Mouse (Mus musculus) layer of hippocampus, adult 9-10 months (tissue): Measurements from ENCODE around the gene Nabp1.

Experiments used
- DNase-seq: peaks from one replicate; pipeline ENCODE4 v3.0.0; 2022; ENCODE audit warnings: low spot score

Gene Nabp1

DNA sequence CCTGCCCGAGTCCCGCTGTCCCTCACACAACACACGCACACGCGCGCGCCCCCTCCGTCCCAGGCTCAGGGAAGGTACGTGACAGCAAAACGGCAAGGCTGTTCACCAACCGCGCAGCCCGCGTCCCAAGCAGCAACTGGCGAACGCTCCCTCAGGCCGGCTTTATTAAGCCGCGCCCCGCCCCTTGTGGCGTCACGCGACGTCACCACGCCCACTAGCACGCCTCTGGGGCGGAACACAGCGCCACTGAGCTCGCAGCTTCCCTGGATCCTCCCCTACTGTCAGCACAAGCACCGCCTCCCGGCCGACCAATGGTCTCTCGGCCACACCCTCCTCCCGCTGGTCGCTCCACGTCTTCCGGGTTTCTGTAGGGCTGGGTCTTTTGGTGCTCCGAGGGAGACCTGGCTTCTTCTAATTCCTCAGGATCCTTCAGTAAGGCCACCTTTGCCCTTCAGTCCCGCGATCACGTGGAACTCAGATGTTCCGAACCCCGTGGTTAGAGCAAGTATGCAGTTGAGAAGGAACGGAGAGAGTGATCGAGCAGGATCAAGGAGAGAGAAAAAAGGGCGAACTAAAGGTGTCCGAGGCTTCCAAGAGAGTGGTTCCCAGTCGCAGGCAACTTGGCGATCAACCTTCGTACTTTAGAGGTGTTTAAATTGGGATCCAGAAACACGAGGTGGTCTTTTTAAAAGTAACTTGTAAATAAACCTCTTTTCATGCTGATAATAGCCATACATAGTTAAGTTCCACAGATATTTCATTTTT is at the start of gene Nabp1:
Gene Nabp1, minus strand, starts transcription at position 164 of the 765 bp plus-strand sequence.
- peak; percentile 92 for DNase-seq

DNA sequence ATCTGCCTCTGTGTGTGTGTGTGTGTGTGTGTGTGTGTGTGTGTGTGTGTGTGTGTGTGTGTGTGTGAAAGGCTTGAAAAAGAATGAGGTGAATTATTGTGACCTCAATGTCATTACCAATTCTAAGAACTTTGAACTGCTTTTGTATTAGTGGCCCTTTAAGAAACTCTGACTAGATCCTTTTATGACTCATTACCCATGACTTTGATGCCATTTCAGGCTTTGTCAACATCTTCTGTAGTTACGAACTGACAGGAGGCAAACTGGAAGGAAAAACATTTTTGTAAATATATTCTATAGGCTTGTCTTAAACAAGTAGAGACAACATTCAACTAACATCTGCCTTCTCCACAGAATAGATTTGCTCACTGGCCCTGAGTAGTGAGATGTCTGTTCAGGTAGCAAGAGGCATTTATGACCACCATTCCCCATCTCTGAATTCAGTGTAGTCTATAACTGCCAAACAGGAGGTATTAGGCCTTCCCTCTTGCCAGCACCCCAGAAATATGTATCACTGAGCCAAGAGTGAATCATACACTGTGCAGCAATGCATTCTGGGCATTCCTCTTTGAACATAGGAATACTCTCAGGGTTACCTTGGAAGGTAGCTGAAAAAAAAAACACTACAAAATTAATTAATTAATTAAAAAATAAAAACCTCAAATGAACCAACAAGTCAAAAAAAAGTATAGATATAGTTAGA is 47.5 kb upstream of the Nabp1 start:
- DNase-seq = no peak

DNA sequence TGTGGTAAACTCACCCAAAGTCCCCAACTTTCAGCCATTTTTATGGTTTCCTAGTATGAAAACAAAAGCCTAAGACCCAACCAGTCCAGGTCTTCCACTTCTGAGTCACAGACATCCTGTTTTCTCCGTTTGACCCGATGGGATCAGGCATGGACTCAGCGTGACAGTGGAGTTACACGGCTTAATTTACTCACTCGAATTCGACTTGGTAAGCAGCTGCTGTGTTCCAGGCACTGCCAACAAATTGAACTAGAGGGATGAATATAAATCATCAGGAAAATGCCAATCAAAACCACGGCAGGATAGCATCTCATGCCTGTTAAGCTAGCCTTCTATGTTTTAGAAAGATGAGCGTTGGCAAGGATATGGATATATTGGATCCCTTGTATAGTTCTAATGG is 43.4 kb upstream of the Nabp1 start:
- DNase-seq = no peak

DNA sequence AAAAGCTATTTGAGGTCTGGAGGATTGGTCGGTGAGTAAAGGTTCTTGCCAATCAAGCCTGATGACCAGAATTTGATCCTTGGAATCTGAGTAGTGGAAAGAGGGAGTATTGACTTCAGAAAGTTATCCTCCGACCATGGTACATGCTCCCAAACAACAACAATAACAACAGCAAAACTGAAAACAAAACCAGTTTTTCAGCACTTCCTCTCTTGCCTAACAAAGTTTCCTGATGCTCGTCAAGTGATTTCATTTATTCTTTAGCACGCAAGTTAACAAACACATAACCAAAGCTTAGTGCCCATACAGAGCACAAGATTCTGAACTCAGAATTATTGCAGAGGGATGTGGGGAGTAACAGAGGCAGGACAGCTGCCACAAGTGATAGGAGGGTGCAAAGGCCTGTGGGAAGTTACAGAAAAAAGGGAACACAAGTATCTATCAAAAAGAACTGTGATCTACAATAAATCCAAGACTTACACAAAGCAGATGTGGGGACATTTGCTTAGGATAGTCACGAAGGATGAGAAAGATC is 42.1 kb upstream of the Nabp1 start:
- no peak for DNase-seq

DNA sequence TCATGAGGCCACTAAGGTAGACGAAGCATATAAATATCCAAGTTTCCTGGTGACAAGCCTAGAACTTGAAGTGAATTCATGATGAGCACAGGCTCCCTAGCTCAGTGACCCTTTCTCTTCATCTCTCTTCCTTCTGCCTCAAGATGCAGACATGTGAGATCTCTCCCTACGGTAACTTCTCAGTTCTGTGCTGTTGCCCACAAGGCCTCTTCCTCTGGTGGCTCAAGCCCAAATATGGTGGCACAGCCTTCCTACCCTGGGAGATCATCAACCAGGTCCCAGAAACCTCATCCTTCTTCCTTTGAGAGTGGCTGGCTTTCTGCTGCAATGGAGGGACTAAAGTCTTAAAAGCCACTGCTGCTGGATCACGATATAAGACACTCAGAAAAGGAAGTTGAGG is 40.9 kb upstream of the Nabp1 start:
- DNase-seq = no peak

DNA sequence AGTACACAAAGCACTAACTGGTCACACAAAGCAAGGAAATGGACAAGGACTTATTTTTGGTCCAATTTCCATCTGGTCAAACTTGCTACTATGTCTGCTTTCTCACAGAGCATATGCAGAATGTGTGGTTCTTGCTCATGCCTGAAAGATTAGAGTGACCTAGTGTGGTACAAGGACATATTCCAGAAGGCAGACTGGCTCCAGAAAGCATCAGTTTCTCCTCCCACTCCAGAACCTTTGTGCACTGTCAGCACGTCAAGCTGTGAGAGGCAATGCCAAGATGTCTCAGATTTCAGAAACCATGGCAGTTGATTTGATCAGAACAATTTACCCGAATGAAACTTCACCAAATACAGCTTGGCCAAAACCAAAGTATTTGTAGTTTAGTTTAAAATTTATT is 37.4 kb upstream of the Nabp1 start:
- no peak for DNase-seq

DNA sequence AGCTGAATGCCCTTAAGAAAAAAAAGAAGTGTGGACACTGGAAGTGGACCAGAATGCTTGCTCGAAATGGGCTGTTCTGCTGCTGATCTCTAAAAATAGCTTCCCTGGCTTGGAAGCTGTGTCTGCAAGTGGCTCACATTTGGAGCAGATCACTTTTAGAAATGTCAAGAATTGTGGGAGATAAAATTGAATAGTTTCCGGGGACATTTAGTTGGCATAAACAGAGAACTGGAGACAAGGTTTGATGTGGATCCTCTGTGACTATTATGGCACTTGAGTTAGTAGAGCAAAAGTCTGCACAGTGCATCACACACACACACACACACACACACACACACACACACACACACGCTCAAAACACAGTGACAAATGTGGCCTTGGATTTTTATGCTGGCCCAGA is 36.8 kb upstream of the Nabp1 start:
- no peak for DNase-seq

DNA sequence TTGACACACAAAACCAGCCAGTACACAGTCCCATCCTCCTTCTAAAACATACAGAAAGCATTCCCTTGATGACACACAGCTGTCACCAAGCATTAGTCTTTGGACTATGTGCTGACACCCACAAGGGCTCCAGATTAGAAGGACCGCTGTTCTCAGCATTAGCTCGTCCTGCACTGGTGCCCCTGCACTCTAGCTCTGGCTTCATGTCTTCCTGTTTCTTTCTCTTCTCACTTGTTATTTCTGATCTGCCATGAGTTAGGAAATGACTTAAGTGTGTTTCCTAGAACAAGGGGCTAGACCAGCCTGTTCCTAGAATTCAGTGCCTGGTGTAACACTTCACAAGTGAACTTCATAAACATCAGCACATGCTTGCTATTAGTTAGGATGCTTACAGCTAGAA is 36.2 kb upstream of the Nabp1 start:
- DNase-seq = no peak

DNA sequence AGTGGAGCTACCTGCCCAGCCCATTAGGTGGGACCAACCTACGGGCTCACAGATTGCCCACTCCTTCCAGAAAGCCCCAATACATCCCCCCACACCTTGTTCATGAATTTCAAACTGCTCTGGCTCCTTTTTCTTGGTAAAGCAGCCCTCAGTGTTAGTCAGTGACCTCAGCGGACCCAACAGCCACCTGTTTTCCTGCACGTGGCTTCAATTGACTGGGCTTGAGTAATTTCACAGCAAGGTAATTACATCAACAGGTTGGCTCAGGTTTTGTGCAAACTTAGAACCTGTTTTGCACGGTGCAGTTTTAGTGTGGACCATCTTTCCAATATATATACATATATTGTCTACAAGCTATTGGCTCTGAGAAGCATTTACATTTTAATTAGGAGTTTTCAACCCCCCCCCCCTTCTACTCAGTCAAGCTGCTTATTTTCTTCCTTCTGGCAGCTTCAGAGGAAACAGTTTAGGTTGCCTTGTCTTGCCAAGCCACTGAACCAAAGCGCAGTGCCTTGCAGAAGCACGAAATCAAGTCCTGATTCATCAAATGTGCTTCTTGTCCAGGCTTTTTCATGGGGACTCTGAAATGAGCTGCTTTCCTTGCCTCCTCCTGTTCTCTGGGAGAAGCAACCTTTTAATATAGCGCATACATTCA is 35.0 kb upstream of the Nabp1 start:
- no peak for DNase-seq

DNA sequence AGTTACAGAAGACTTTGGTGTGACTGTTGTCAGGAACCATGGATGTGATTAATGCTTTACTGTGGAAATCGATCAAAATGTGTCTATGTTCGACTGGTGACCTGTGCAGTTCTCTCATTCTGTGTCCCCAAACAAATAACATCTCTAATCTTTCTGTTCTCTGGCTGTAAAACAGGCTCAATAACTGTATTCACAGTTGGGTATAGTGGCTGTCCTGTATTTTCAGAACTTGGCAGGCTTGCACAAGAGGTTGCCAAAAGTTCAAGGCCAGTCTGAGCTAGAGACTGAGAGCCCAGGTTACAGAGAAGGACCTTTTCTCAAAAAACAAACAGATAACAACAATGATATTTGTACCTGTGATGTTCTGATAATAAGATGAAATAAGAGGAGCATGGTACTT is 34.1 kb upstream of the Nabp1 start:
- no peak for DNase-seq

DNA sequence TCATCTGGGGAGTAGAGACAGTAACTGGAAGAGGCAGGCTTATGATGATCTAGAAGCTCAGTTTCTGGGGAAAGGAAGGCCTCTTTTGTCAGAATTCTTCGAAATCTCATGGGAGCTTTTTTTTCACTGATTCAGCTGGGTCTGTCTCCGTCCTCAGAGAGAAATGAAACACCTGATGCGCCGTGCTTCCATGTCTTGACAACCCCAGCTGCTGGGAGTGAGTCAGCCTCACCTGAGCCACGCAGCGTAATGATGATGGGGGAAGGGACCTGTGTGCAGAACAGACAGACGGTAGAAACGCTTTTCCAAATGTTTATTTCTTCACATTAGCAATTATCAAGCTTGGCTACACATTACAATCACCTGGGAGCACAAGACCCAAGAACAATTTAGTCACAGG is 31.6 kb upstream of the Nabp1 start:
- DNase-seq = no peak

DNA sequence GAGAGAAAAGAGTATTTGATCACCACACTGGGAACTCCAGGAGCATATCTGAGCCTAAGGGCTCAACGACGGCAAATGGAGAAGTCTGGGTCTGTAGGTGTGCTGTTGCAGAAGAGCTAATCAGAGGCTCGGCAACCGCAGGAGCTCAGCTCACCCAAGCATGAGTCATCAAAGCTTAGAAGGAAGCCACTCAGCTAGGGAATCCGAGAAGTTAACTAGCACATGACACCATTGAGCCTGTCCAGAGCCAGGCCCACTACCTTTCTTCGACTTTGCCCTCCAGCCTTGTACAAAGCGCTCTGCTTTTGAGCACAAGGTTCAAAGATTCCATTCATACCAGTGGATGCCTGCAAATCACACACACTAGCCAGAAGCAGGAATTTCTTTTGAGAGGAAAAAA is 30.9 kb upstream of the Nabp1 start:
- no peak for DNase-seq

DNA sequence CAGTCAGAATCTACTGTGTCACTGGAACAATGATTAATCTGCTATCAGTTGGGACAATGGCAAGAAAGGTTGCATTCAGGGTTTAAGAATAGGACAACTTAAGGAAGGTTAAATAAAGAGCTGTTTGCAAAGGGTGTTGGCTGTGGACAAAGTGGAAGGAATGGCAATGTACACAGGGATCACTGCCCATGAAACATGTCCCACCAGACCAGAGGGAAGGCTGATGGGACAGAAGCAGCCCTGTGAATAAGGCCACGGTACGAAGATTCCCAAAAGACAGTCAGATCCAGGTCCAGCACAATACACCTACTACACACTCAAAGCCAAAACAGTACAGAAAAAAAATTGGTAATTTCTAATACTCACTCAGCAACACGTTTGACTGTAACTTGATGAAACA is 30.3 kb upstream of the Nabp1 start:
- DNase-seq = no peak

DNA sequence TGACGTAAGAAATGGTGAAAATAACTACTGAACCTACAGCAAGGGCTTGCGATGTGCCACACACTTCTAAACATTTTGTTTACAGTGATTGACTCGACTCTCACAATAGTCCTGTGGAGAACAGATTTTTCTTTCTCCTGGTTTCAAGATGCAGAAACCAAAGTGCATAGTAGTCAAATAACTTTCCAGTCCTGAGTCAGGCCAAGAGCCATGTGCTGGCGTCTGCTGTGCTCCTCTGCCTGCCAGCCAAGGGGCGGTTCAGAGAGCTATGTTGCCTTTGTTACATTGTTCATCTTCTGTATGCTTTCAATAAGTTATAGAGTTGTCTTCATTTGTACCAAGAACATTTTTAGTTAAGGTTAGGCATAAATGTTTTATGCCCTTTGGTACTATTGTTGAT is 29.2 kb upstream of the Nabp1 start:
- no peak for DNase-seq

DNA sequence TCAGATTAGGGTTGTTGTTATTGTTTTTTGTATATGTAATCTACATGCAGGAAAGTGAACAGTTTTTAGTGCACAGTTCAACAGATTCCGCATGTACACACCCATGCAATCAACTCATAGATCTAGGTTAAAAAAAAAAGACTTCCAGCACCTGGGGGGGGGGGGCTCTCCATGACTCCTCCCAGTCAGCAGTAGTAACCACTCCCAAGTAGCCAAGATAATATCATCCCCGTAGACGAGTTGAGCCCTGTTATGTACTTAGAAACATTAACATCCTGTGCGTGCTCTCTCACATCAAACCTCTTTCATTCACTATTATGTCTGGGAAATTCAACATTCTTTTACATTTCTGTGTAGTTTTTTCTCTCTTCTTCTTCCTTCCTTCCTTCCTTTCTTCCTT is 28.0 kb upstream of the Nabp1 start:
- no peak for DNase-seq

DNA sequence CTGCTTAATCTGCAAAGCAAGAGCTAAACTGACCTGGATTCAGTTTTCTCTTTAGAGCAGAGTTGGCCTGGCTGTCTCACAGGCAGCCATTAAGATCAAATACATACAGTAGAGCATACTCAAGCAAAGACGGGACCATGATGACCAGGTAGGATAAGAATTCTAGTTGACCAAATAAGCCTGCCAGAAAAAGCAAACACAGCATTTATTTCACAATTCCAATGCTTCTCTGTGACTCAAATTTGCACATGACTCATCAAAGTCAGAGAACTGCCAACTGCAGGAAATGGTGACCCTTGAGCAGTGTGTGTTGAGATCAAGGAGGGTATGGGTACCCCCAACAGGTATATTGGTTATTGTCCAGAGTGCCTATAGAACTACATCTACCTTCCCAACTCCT is 27.4 kb upstream of the Nabp1 start:
- no peak for DNase-seq

DNA sequence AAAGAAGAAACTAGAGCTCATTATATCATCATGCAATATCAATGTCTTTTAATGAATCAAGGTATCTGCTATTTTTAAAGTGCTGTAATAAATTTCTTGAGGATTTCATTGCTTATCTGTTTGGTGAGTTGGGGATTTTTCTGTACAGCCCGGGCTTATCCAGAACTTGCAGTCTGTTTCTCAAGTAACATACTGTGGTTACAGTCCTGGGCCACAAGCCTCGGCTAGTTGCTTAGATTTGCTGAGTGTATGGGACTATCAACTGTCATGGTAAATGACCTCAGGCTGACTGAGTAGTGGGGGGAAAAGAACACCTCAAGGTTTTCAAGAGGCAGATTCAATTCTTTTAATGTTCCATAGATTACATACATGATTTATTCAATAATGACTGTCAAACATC is 24.8 kb upstream of the Nabp1 start:
- no peak for DNase-seq

DNA sequence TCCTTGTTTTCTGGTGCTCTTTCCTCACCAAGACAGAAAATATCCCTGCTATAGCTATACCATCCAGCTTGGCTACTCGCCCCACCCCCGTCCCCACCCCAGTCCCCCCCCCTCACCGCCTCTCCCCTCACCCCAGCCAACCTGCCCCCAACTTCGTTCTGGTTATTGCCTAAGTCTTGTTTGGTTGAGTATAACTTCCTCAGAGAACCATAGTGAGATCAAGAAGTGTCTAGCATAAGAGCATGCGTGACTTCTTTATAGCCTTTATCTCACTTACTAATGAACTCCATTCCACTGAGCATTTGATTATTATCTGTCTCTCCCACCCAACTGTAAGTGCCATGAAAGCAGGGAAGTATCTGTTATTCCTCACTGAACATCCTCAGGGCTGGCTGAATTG is 24.1 kb upstream of the Nabp1 start:
- DNase-seq = no peak

DNA sequence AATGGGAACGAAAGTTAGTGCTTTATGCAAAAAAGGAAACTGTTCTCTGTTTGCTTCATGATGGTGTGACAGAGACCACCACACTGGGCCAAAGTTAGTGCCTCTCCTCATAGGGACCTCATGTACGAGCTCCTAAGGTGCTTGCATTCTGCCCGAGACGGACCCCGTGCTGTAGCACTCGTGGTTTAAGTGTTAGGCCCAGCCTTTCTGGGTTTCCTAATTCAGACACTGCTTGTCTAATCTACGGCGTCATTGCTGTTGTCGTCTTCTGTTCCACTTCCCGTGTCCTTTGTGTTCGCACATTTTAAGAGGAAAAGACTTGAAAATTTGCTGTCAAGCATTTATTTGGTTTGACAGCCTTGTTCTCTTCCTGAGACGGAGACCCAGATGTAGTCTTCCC is 23.0 kb upstream of the Nabp1 start:
- no peak for DNase-seq

DNA sequence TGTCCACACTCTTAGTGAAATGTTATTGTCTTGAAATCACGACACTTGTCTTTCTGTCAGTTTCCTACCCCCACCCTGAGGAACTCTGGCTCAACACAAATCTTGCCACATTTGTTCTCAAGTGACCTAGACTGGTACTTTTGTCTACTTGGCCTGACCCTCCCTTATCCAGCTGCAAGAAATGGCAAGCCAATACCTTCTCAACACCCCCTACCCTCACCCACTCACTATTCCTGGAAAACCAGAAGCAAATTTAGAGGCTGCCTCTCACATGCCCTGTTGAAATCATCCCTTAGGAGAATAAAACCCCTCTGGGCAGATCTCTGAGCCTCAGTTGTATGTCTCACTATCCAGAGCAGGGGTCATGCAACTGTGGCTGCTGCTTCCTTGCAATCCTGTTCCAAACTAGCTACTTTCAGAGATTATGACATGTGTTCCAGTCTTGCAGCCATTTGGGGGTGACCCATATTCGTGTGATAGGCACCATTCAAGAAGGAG is 20.4 kb upstream of the Nabp1 start:
- DNase-seq = no peak

DNA sequence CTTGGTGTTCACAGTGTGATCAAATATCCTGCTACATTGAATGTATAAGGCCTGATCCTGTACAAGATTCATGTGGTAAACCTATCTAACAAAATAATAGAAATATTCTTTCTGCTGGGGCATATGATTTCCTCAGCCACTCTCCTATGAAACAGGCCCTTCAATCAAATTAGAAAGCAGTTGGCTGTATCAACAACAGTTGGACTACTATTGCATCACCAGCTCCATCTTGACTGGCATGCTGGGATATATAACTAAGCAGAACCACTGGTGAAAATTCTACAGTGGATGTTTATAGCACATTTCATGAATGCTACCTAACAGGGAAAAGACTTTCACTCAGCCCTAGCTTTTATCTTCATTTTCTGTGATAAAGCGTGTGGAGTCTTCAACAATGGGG is 17.9 kb upstream of the Nabp1 start:
- no peak for DNase-seq

DNA sequence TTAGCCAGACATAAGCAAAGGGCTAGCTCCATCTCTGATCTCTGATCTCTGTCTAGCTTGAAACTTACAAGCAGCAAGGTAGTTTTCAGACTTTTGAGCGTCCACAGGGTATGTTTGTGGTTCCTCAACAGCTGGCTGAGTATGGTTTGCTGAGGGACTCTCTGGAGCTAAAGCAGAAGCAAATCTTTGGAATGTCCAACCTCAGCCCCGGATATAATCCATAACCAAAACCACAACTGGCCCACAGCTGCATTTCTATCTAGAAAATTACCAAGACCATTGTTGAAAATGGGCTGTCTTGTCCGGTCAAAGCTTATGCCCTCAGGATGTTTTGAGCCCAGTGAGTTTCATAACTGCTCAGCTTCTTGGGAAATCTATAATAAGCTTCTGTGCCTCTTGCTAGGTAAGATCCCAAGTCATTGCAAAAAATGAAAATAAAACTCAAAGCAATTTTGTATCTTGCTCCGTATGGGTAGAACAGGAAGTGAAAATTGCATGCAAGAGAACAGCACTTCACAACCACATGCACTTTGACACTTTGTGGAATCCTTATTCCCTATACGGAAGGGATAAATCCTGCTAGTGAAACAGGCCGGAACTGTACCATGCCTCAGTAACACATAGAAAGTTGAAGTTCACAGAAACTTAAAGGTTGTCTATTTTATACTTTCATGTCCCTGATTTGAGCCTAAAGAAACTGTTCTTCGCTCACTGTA is 15.5 kb upstream of the Nabp1 start:
- DNase-seq = no peak
